Mouse (Mus musculus) layer of hippocampus, postnatal 36 days (tissue): Measurements from ENCODE around the gene Plxna3. TPM values are rescaled to one million over a fixed set of nuclear protein-coding genes. Genes with fewer than 3 reads are reported as not detected.
"Not testable (repeated sequence)": the region's sequence is repeated elsewhere in the genome, so short reads cannot be mapped to it uniquely, and the experiment has no call there.

Experiments used
- DNase-seq, 2 experiments: peaks; one replicate each; pipeline ENCODE4 v3.0.0; 2022
- total RNA-seq, 2 experiments: library from RNA; stranded (reverse); gene quantifications; 2 replicates each; pipeline ENCODE4 v1.2.3; 2021

Plxna3 gene
- 10 to 100 TPM; 32.4 to 33.6 TPM for total RNA-seq

DNA sequence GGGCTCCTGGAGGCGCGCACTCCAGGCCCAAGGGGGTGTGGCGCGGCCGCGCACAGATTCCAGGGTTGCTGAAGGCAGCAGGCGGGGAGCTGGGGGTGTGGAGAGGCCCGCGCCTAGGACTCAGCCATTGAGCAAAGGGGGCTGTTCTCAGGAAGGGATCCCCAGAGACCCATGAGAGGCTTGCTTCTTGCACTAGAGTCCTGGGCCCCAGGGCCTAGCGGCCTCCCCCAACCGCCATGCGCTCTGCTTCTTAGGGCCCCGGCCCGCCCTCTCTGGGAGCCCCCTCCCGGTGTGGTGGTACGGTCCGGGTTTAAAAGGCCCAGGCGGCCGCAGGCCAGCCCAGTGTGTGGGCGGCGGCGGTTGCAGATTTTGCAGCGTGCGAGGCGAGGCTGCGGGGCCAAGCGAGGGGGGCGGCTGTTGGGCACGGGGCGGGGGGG is at the start of gene Plxna3:
Plxna3 (plus strand) TSS at position 342 of the 437 bp plus-strand sequence.
- peak; percentile 45 to 51 for DNase-seq

DNA sequence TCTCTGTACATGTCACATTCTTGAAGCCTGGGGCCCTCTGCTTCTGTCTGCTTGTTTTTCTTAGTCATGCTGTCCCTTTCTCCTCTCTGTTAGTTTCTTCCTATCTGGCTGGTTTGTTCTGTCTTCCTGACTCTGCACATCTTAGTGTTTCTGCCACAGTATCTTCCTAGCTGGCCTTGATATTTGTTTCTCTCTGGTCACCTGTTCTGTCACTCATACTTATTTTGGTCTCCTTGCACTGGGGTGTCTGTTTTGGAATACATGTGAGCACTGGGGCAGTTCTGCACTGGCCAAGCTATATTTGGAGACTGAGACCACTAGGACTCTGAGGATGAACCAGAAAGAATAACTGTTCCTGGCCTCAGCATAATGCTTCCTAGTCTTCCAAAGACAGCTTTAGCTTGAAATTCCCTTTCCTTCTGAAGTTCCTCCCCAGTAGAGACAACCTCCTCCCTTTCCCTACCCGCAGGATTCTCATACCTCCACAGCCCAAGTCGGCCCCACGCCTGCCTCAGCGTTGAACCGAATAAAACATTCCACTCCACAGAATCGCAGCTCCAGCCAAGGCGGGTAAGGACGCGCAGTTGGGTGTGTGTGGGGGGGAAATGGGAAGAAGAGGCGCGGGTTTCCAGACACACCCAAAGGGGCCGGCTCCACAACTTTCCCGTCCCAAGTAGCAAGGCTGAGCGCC is 47.7 kb upstream of the Plxna3 start:
- no peak for DNase-seq

DNA sequence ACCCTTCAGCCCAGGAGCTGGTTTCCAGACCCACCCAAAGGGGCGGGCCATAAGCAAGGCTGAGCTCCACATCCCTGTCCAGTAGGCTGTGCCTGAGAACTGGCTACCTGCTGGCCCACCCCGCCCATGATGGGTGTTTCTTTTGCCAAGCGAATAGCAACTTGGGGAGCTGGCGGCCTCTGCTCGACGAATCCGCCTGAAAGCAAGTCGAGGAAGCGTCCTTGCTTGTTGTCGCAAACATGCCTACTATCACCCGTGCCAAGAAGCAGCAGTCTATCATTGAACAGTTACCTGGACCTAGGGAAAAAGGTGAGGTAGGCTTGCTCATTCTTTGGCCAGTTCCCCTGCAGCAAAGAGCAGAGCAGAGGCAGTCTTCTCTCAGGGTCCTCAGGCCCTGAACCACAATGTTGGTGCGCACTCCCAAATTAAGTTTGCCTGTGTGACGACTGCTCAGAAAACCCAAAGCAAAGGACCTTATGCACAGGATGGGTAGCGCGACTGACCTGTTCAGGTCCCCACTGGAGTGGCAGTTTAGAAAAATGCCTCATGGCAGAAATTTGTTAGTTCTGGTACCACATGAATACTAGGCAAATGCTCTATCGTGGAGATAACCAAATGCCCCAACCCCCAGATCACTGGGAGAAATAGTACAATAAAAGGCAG is 47.0 kb upstream of the Plxna3 start, which contains the start of the genes Taz and Dnase1l1:
Taz (plus strand) TSS at position 181 of the 663 bp plus-strand sequence.
Dnase1l1 (minus strand) TSS at position 606 of the 663 bp plus-strand sequence.
- peak in 1 of 2 experiments; percentile 25 for DNase-seq

DNA sequence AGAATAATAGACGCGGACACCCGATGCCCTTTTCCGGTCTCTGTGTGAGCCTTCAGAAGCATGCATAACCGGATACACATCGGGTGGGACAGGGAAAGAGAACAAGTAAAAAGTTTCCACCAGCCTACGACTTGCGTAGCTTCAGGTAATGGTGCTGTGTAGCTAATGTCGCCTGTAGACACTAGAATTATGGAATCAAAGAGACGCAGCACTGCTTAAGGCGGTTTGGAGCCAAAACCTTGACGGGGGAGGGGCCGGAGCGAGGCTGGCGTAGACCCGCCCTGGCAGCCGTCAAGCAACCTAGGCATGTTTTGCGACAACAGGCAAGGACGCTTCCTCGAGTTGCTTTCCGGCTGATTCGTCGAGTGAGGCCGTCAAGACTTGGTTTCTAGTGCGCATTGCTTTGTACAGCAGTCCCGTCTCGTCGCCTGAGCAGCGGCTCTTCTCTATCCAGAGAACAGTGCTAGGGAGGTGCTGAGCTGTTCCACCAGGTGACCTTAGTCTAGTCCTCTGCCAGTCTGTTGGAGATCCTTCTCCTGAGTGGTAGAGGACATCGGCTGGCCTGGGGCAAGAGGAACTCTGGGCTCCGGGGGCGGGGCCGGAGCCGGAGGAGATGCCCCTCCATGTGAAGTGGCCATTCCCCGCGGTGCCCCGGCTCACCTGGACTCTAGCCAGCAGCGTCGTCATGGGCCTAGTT is 46.3 kb upstream of the Plxna3 start:
- peak; percentile 80 for DNase-seq

DNA sequence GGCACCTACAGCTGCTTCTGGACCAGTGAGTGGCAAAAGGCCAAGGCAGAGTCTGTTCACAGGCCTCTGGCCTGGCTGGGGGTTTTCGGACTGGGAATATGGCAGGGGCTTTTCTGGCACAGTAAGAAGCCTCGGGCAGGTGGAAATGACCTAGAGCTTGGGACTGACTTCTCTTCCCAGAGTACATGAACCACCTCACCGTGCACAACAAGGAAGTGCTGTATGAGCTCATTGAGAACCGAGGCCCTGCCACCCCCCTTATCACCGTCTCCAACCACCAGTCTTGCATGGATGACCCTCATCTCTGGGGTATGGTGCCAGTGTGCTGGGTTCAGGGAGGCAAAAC is 45.8 kb upstream of the Plxna3 start:
- DNase-seq: no peak

DNA sequence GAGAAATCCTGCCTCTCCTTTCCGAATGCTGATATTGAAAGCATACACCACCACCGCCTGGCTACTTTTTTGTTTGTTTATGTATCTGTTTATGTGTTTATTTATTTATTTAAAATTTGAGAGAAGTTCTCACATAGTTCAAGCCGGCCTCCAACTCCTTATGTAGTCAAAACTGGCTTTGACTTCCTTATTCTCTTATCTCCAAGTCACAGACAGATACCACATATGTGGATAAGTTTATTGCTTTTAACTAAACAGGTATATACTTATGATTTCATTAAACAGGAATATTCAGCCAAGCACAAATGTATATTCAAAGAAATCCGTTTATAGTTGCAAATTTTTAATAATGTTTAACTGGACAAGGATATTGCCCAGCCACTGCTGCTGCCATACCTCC is 35.4 kb upstream of the Plxna3 start:
- DNase-seq: no peak

DNA sequence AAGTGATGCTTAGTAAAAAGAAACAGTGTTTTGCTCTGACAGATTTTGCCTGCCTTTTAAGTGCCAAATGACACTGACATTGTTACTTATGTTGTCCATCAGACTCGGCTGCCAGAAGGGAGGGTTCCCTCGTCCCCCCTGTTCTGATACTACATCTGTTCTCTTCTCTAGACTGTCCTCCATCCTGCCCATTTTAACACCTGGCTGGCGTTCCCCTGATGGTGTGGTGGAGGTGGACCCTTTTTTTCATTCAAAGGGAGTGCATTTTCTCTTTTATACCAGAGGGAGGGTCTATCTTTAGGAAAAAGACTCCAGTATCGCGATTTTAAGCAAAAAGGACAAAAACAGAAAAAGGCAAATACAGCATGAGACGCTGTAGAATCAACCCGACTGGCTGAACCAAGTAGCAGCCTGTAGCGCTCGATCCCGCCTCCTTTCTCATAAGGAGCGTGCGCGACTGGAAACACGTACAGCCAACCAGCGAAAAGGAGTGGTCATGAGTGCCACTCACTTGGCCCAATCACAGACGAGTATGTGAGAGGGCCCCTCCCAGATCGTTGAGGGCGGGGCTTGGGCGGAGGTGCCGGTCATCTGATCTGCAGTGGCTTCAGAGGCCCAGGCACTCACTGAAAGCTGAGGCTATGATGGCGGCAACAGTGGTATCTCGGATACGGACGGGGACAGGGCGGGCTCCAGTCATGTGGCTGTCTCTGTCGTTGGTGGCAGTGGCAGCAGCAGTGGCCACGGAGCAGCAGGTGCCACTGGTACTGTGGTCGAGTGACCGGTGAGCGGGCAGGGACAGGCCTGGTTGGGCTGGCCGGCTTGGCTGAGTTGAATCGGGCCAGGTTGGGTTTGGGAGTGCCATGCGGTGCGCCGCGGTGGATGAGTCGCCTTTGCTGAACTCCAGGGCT is 32.1 kb upstream of the Plxna3 start, which contains the start of gene Atp6ap1:
Atp6ap1 (plus strand) TSS at position 560 of the 911 bp plus-strand sequence.
- peak; percentile 91 to 92 for DNase-seq

DNA sequence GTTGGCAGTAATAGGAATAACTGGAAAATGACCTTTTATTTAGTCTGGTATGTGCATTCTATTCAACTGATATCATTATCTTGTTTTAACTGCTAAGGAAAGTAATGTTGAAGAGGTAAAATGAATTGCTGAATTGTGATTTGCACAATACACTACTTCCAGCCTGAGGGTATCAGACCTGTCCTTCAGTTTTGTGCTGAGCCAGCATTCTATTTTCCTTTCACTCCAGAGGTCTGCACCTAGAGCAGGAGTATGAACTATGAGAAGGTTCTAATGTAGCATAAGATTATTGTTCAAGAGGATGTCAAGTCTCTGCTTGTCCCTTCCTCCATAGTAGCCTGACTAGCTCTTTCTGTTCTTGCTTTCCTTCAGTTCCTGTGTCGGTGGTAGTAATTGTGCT is 30.5 kb upstream of the Plxna3 start:
- DNase-seq: no peak

DNA sequence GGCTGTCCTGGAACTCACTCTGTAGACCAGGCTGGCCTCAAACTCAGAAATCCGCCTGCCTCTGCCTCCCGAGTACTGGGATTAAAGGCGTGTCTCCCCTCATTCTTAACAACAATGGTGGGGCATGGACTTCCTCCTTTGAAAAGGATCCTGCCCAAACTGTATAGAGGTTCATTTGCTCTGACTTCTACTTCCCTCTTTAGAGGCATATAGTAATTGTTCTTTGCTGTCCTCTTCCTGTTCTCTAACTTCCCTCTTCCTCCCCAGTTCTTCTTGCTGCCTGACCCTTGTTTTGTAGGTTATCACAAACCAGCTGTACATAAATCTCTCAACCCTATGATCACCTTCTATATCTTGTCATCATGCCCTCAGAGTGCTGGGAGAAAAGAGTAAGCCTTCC is 29.1 kb upstream of the Plxna3 start:
- DNase-seq: no peak

DNA sequence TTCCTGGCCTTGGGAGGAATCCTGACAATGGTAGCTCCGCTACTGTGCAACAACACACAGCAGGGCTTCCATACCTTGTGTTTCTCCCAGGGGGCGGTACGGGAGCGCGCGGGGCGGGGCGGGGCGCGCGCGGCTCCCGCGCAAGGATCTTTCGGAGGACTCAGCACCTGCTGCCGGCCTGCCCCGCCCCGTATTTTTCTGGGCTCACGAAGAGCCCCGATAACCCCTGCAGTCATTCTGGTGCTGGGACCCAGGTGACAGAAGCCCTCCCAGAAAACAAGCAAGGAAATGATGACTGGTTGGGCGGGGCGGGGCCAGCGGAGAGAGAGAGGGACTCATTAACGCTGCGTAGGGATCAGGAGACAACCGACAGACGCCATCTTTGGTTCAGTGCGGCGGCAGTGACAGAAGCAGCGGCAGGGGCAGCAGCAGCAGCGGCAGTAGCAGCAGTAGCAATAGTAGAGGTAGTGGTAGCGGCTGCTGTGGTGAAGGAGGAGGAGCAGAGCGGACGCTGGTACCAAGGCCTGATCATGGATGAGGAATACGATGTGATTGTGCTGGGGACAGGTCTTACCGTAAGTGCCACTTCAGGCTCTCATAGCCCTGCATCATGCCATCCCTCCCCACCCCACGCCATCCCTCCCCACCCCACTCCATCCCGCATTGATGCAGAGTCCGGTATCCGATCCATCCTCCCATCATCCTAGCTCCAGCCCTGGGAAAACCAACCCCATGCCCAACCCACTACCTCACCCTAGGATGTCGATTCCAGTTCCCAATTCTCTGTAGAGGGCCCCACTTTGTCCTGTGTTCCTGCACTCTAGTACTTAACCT is 23.8 kb upstream of the Plxna3 start, which contains the start of gene Gdi1:
Gdi1 (plus strand) TSS at position 132 of the 834 bp plus-strand sequence.
- DNase-seq: peak; percentile 68 to 69

DNA sequence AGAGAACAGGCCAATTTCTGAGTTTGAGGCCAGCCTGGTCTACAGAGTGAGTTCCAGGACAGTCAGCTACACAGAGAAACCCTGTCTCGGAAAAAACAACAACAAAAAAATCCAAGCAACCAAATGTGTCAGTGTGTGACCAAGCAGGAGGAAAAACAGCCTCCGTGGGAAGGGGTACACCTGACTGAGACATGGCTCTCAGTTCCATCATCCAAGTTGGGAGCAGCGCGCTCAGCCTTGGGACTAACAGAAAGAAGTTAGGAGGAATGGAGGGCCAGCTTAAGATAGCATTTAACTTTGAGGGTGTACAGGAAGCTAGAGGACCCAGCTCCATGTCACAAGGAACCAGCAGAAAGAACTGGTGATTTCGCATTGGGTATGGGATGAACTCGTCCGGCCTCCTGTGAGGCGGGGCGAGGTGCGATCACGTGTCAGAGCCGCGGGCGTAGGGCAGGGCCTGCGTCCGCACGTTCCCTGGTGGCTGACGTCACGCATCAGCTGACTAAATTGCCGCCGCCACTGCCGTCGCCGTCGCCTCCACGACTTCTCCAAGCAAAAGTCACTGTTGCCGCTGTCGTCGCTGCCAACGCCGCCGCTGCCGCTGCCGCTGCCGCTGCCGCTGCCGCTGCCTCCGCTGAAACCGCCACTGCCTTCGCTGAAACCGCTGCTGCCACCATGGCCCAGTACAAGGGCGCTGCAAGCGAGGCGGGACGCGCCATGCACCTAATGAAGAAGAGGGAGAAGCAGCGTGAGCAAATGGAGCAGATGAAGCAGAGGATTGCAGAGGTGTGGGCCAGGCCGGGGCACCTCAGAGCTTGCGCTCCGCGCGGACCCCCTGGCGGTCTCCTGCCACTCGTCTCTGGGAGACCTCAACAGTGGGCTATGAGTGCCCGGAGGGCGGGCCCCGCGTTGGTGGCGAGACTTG is 16.1 kb upstream of the Plxna3 start, which contains the start of gene Fam50a:
Fam50a (plus strand) TSS at position 494 of the 925 bp plus-strand sequence.
- DNase-seq: peak; percentile 83 to 87

DNA sequence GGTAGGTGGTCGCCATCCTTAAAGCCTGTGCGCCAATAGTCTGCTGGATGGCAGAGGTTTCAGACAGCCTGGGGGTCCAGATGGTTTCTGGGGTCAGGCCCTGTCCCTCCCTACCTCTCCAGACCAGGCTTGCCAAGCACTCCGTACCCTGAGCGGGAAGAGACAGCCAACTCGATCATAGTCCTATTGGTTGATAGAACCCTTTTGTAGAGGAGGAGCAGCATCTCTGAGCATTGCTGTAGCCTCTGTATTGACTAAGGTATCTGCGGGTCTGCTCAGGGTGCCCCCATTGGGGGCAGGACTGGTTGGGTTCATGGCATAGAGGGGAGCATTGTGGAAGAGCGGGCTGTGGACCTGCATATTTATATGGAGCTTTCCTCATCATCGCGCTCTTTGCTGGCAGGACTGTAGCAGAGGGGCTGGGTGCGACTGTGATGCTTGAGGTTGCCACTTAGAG is 377 bp downstream of the Plxna3 start:
- DNase-seq: no peak

DNA sequence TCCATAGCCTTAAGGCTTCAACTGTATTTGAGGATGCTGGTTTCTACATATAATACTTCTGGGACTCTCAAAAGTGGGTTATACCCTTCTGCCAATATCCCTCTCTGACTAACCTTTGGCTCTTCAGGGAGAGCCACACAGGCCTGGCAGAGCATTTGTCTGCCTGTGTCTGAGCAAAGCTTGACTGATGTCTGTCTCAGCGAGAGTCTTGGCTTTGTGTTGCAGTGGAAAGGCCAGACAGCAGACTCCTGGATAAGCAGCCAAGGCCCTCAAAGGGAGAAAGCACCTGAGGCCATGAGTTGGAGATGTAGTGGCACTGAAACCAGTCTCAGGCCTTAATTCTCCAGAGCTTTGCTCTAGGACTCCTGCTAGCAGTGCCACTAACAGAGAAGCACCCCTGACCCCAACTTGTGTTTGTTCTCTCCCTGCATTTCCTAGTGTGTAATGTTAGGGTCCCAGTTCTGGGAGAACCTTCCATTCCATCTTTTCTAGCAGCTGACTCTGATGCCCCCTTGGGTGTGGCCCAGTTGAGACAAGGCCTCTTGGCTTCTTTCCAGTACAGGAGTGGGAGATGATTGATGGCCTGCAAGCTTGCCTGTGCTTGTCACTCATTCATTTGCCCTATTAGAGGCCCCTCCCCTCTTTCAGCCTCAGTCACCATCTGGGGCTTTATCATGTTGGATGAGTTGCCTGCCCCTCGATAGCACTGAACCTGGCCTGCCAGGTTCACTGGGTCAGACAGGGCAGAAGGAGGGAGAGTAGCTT is 1.5 kb downstream of the Plxna3 start:
- no peak for DNase-seq

DNA sequence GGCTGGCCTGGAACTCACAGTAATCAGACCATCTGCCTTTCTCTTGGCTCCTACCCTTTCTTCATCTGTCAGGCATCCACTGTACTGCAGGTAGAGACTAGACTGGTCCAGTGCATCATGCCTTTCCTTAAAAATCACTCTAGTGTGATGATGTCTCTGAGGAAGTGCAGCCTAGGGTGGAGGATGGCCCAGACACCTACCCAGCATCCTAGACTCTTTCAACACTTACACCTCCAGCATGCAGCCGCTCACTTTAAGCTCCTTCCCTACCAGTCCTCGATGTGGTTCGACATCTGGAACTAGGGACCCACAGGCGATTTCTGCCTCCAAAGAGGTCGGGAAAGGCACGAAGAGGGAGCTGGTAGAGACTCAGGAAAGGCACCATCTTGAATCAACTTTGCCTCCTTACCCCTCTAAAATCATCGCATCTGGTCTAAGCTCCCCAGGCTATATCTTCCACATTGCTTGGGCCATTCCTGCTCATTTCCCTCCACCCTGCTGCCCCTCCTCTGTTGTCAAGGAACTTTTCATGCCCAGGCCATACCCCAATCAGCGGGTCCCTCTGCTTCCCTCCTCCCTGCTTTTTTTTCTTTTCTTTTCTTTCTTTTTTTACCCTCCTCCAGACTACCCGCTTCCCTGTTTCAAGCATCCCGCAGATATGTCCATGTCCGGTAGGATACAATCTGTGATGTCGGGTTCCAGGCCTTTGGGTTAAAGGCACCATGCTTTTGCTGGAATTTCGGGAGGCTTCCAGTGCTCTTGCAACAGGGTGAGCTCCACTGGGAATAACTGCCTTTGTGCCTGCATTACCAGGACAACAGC is 24.0 kb downstream of the Plxna3 start:
- DNase-seq: no peak

DNA sequence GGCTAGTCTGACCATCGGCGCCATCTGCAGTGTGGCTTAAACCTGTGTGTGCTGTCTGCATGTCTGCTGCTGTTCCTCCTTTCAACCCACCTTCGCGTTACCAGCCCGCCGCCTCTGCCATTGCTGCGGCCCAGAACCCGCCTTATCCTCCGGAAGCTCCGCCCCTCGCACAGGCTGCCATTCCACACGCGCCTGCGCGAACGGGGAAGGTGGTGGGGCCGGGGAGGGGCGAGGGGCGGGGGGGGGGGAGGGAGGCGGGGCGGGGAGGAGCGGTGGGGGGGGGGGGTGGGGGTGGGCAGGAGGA is 24.6 kb downstream of the Plxna3 start, which contains the start of gene Lage3:
Lage3 (minus strand) TSS at position 152 of the 304 bp plus-strand sequence.
- DNase-seq: peak; percentile 78 to 80

DNA sequence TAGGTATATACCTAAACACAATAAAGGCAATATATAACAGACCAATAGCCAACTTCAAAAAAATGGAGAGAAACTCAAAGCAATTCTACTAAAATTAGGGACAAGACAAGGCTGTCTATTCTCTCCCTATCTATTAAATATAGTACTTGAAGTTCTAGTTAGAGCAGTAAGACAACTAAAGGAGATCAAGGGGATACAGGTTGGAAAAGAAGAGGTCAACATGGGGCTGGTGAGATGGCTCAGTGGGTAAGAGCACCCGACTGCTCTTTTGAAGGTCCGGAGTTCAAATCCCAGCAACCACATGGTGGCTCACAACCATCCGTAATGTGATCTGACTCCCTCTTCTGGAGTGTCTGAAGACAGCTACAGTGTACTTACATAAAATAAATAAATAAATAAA is 28.2 kb downstream of the Plxna3 start:
- not testable (repeated sequence) for DNase-seq

DNA sequence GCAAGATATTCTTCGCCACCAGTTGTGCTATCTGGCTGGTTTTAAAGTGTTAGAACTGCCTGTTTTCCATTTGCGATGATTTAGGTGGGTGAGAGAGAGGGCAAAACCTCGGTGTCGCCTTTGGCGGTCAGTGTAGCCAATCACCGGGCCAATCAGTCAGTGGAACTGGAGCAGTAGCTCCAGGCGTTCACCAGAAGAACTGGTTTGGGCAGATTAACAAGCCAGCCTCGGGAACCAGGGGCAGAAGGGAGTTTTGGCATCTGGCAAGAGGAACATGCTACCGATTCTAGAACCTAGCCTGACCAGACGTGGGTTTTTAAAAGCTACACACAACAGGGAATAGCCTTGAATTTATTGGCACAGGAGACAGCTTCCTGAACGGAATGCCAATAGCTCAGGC is 30.3 kb downstream of the Plxna3 start:
- no peak for DNase-seq

DNA sequence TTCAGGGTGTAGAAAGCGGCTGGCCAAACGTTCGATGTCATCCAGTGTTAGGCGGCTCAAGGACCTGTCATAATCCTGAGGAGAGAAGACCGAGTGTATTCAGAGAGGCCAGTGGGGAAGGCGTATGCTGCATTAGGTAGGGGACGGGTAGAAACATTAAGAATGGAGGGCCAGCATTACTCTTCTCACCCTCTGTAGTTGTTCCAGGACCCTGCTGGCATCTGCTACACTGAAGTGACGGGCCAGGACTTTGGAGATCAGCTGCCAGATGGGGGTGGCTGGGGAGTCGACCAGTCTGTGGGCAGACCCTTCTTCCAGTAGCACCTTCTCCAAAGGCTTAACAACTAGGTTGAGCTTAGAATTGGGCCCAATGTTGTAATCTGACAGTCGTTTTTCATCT is 38.6 kb downstream of the Plxna3 start:
- no peak for DNase-seq
